Mouse (Mus musculus): ENCODE measurements around the gene Cald1. TPM values are rescaled to one million over a fixed set of nuclear protein-coding genes. Genes with fewer than 3 reads are reported as not detected.

Gene Cald1
- polyA plus RNA-seq, 1 experiment from 2014 or later = 297 TPM

DNA sequence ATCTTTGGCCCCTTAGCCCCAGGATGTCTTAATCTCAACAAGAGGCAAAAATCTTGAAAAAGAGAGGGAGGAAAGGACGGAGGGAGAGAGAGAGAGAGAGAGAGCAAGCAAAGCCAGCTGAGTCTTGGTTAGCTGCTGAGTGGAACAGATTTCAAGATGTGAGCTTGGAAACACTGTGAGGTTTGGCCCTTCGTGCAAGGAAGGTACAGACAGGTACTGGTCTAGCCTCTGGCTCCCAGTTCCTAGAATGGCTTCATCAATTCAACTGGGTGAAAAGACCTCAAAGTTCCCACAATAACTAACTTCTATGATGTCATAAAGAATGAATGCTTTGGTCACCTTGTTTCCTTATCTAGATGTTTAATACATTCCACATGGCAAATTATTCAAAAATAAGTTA is 178.8 kb downstream of the Cald1 start:
- H3K4me2 ChIP-seq = no peak overlapping the region
- H3K4me3 ChIP-seq (ENCODE audit: low read depth, low read length) = no peak overlapping the region
- H3K36me3 ChIP-seq (ENCODE audit: insufficient read depth) = peaks cover 33% of the 10 kb centered on the region
- no peaks in the 10 kb centered on the region for H3K9me3 ChIP-seq (ENCODE audit: low read depth, low read length)
- 81% methylated on average over 2 of the region's 2 CpGs for WGBS
- H3K9ac ChIP-seq = no peak overlapping the region
- DNase-seq (no peak), ATAC-seq (ENCODE audit: insufficient read depth) (no peak)
- no peak overlapping the region for H3K27ac ChIP-seq (ENCODE audit: low read depth)
- H3K27me3 ChIP-seq (ENCODE audit: insufficient read depth, low read length) = no peaks in the 10 kb centered on the region
- no peak for TF ChIP-seq CTCF (IDR thresholded peaks at IDR 0.05; ENCODE audit: low read depth)
- no peaks in the 10 kb centered on the region for H3K4me1 ChIP-seq (ENCODE audit: insufficient read depth)

DNA sequence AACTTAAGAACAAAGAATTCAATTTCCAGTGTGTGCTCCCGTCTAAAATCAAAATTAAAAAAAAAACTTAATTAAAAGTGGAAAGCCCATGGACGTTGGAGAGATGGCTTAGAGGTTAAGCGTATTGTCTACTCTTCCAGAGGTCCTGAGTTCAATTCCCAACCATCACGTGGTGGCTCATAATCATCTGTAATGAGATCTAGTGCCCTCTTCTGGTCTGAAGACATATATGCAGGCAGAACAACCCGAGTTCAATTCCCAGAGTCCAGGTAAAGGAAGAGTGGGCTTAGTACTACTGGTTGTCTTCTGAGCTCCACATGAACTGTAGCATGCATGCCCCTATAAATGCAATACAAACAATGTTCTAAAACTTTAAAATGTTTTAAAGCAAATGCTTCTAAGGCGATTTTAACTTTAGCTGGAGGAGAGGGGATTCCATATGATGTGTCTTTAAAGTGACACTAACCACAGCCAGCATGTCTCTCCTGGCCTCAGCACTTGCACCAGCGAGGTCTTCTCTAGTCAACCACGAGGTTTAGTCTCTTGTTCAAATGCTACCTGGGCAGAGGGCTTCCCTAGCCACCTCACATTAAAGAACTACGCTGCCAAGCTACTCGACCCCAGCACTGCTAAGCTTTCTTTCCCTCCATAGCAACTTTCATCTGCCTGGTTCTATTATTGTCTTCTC is 179.8 kb downstream of the Cald1 start:
- no peak overlapping the region for H3K4me2 ChIP-seq
- WGBS = 69% methylated on average over 10 of the region's 10 CpGs
- no peaks in the 10 kb centered on the region for H3K9me3 ChIP-seq (ENCODE audit: low read depth, low read length)
- DNase-seq (peak; percentile 33), ATAC-seq (ENCODE audit: insufficient read depth) (no peak)
- no peak overlapping the region for H3K27ac ChIP-seq (ENCODE audit: low read depth)
- peak; percentile 47 for TF ChIP-seq CTCF (IDR thresholded peaks at IDR 0.05; ENCODE audit: low read depth)
- no peaks in the 10 kb centered on the region for H3K27me3 ChIP-seq (ENCODE audit: insufficient read depth, low read length)
- H3K36me3 ChIP-seq (ENCODE audit: insufficient read depth) = peaks cover 24% of the 10 kb centered on the region
- H3K4me3 ChIP-seq (ENCODE audit: low read depth, low read length) = no peak overlapping the region
- H3K9ac ChIP-seq = no peak overlapping the region
- H3K4me1 ChIP-seq (ENCODE audit: insufficient read depth) = no peaks in the 10 kb centered on the region

DNA sequence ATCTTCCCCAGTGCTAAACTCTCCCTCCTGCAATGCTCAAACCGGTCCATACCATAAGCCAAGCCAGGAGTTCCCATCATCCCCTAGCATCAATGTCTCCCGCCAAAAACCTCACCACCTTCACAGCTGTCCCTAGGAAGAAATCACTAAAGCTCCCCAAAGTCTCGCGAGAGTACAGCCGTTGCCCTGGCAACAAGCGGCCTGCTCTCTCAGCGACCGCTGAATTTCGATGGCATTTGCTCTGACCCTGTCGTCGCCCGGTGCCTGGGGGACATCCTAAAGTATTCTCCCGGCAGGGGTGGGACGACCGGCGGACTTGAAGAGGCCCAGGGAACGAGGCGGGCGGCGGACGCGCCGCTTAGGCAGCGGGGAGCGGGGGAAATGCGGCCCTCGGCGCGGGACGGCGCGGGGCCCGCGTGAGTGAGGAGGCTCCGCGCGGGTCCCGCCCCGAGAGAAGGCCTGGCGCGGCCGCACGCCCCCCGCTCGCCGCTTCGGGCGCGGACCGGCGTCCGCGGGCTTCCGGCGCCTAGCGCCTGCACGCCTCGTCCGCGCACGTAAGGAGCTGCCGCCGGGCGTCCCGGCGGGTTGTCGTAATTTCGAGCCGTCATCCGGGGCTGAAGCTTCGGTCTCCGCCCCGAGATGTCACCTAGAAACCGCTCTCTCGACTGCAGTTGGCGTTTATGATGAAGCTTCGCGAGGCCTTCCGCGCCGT is 182.1 kb downstream of the Cald1 start, which contains the start of gene Agbl3:
Gene Agbl3, plus strand, starts transcription at position 202 of the 712 bp plus-strand sequence.
- Histone ChIP-seq H3K9me3 (ENCODE audit: low read depth, low read length) (no peaks in the 10 kb centered on the region), H3K27ac (ENCODE audit: low read depth) (peak within 1 kb of the TSS; percentile 99), H3K27me3 (ENCODE audit: insufficient read depth, low read length) (no peaks in the 10 kb centered on the region), H3K9ac (peak within 1 kb of the TSS; percentile 88), H3K36me3 (ENCODE audit: insufficient read depth) (peaks cover 10% of the 10 kb centered on the region), H3K4me2 (peak within 1 kb of the TSS; percentile 78), H3K4me1 (ENCODE audit: insufficient read depth) (no peaks in the 10 kb centered on the region), H3K4me3 (ENCODE audit: low read depth, low read length) (peak within 1 kb of the TSS; percentile 69)
- peak; percentile 93 for ATAC-seq (ENCODE audit: insufficient read depth)
- under 1% methylated on average over 81 of the region's 81 CpGs for WGBS
- peak; percentile 99 for DNase-seq
- no peak for TF ChIP-seq CTCF (IDR thresholded peaks at IDR 0.05; ENCODE audit: low read depth)

DNA sequence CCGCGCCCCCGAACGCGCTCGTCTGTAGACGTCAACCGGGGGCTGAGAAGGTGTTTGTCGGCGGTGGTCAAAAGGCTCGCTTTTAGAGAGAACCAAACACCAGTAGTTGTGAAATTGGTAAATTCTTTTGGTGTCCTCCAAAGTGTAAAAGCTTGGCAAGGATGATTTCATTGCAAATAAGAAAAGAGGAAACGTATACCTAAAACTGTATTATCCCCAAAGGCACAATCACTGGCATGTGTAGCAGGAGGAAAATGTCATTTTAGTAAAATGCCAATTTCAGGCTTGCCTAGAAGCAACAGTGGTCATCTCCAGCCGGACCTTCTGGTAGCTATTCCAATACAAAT is 182.6 kb downstream of the Cald1 start:
- 2% methylated on average over 13 of the region's 13 CpGs for WGBS

DNA sequence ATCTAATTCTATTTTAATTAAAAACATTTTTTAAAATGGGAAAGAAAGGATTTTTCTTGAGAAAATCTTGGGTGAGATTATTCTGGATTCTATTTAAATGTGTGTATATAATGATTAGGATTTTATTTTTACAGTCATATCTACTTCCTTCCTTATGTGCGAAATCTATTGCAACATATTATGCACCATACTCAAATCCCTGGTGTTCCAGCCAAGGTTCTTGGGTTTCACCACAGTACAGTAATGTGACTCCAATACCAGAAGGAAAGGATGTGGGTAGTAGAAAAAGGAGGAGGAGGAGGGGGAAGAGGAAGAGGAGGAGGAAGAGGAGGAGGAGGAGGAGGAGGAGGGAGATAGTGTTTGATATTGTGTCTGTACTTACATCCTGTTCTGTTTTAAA is 184.2 kb downstream of the Cald1 start:
- WGBS = 91% methylated on average over 1 of the region's 1 CpGs
- DNase-seq (no peak), ATAC-seq (ENCODE audit: insufficient read depth) (no peak)
- Histone ChIP-seq H3K4me3 (ENCODE audit: low read depth, low read length) (no peak overlapping the region), H3K36me3 (ENCODE audit: insufficient read depth) (peaks cover 5% of the 10 kb centered on the region), H3K4me1 (ENCODE audit: insufficient read depth) (no peaks in the 10 kb centered on the region), H3K4me2 (no peak overlapping the region), H3K27ac (ENCODE audit: low read depth) (no peak overlapping the region), H3K27me3 (ENCODE audit: insufficient read depth, low read length) (no peaks in the 10 kb centered on the region), H3K9ac (no peak overlapping the region), H3K9me3 (ENCODE audit: low read depth, low read length) (no peaks in the 10 kb centered on the region)
- no peak for TF ChIP-seq CTCF (IDR thresholded peaks at IDR 0.05; ENCODE audit: low read depth)

More for the DNA sequence above, 182.6 kb downstream of the Cald1 start:
- Histone ChIP-seq H3K27ac (ENCODE audit: low read depth) (peak overlapping the region; percentile 99), H3K27me3 (ENCODE audit: insufficient read depth, low read length) (no peaks in the 10 kb centered on the region), H3K9me3 (ENCODE audit: low read depth, low read length) (no peaks in the 10 kb centered on the region), H3K4me2 (peak overlapping the region; percentile 78), H3K4me1 (ENCODE audit: insufficient read depth) (no peaks in the 10 kb centered on the region), H3K9ac (peak overlapping the region; percentile 88), H3K36me3 (ENCODE audit: insufficient read depth) (peaks cover 10% of the 10 kb centered on the region), H3K4me3 (ENCODE audit: low read depth, low read length) (peak overlapping the region; percentile 69)
- no peak for TF ChIP-seq CTCF (IDR thresholded peaks at IDR 0.05; ENCODE audit: low read depth)
- DNase-seq (no peak), ATAC-seq (ENCODE audit: insufficient read depth) (no peak)

DNA sequence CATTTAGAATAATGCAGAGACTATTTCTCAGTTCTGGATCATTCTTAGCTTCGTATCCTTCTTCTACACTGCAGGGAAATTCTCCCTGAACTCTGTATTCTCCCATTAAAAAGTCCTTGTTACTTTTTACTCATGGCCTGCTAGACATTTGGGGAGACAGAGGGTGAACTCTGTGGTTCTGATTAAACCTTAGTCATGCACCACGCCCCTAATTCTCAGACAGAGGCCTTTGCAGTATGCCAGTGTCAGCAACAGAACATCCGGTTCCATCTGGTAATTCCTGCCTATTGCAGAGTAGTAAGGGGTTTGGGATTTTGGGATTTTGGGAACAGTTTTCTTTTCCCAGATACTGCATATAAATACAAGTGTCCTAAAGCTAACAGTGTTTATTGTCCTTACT is 198.6 kb downstream of the Cald1 start:
- Histone ChIP-seq H3K36me3 (ENCODE audit: insufficient read depth) (no peaks in the 10 kb centered on the region), H3K9ac (no peak overlapping the region), H3K4me2 (no peak overlapping the region), H3K27ac (ENCODE audit: low read depth) (peak overlapping the region; percentile 95), H3K9me3 (ENCODE audit: low read depth, low read length) (no peaks in the 10 kb centered on the region), H3K4me1 (ENCODE audit: insufficient read depth) (peaks cover 5% of the 10 kb centered on the region; the same call in 1 of the 2 replicates), H3K27me3 (ENCODE audit: insufficient read depth, low read length) (no peaks in the 10 kb centered on the region), H3K4me3 (ENCODE audit: low read depth, low read length) (no peak overlapping the region)
- DNase-seq (peak; percentile 54), ATAC-seq (ENCODE audit: insufficient read depth) (no peak)
- TF ChIP-seq CTCF (IDR thresholded peaks at IDR 0.05; ENCODE audit: low read depth) = no peak
- WGBS = 74% methylated on average over 3 of the region's 3 CpGs

DNA sequence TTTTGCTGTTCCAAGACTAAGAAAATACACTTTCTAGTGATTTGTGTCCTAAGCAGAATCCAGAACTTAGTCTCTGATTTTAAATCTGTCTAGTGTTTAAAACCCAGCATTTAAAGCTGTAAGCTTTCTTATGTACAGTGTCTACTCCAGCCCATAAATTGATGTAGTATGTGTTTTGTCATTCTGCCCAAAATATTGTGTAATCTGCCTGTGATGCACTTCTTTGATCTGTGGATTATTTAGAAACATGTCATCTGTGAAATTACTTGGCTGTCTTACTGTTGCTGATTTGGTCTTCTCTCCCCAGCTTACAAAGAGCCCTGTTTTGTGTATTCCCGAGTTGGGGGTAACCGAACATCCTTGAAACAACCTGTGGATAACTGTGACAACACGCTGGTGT is 199.6 kb downstream of the Cald1 start:
- TF ChIP-seq CTCF (IDR thresholded peaks at IDR 0.05; ENCODE audit: low read depth) = no peak
- H3K9me3 ChIP-seq (ENCODE audit: low read depth, low read length) = no peaks in the 10 kb centered on the region
- H3K4me1 ChIP-seq (ENCODE audit: insufficient read depth) = peaks cover 5% of the 10 kb centered on the region; the same call in 1 of the 2 replicates
- ATAC-seq (ENCODE audit: insufficient read depth) = peak; percentile 96
- no peaks in the 10 kb centered on the region for H3K36me3 ChIP-seq (ENCODE audit: insufficient read depth)
- peak overlapping the region; percentile 95 for H3K27ac ChIP-seq (ENCODE audit: low read depth)
- H3K4me3 ChIP-seq (ENCODE audit: low read depth, low read length) = no peak overlapping the region
- DNase-seq = peak; percentile 96
- no peak overlapping the region for H3K9ac ChIP-seq
- 31% methylated on average over 3 of the region's 3 CpGs for WGBS
- no peaks in the 10 kb centered on the region for H3K27me3 ChIP-seq (ENCODE audit: insufficient read depth, low read length)
- no peak overlapping the region for H3K4me2 ChIP-seq
